Mouse (Mus musculus) MEL (cell line): ENCODE measurements around the gene Scfd2. TPM values are rescaled to one million over a fixed set of nuclear protein-coding genes. Genes with fewer than 3 reads are reported as not detected.

Experiments used
- polyA plus RNA-seq, 2 experiments: library from polyadenylated mRNA; stranded (reverse) in 1 of 2; unstranded in 1 of 2; fragments of >175 nt in 1 of 2; fragments of >200 nt in 1 of 2; gene quantifications; 2 replicates each; pipeline versions ENCODE4 v1.2.1 to v1.2.4; 2012; ENCODE audit warnings: low replicate concordance in 2 of 2, low read depth in 1 of 2; ENCODE audit not compliant: insufficient read length in 2 of 2, insufficient read depth in 1 of 2, missing spikeins in 1 of 2
- total RNA-seq: library from RNA; depleted of rRNA; stranded (reverse); fragments of 300-350 nt; gene quantifications from 2 replicates; pipeline ENCODE4 v1.2.3, GENCODE M21; 2012; rRNA removed

Gene Scfd2
- total and polyA plus RNA-seq, 3 experiments: 18.8 to 20.3 TPM; not detected in 1

Other genes with a start within 250 kb of the Scfd2 start
- gene Fip1l1, start 3.7 kb upstream of the Scfd2 start, total RNA-seq: 68.3 and 70.6 TPM in 2 replicates
- 100 to 1,000 TPM in 1 of 2 experiments, 10 to 100 TPM in 1; 40.4 to 113 TPM for gene Fip1l1, start 3.7 kb upstream of the Scfd2 start, polyA plus RNA-seq
- not detected in 2 replicates for gene Lnx1, start 171.2 kb upstream of the Scfd2 start, total RNA-seq
- under 1 TPM in 1 of 2 experiments, not detected in 1; 0.06 TPM for gene Lnx1, start 171.2 kb upstream of the Scfd2 start, polyA plus RNA-seq